Mouse (Mus musculus) embryonic facial prominence, embryonic 13.5 days (tissue): ENCODE results near the gene Egfl6. TPM values are rescaled to one million over a fixed set of nuclear protein-coding genes. Genes with fewer than 3 reads are reported as not detected.

ENCODE experiments used
- ATAC-seq: fragments of 200-750 bp; cut with Nextera tagmentation; 2 replicates; pipeline ENCODE4 v1.8.0; 2017; ENCODE audit warnings: low read depth; ENCODE audit not compliant: insufficient number of reproducible peaks, insufficient read depth, low FRiP score, low TSS enrichment
- H3K27ac ChIP-seq: fragments of 300-500 bp; sonication (generic); 2 replicates; pipeline ENCODE4 v1.5.1; 2015; ENCODE audit warnings: moderate library complexity, mild to moderate bottlenecking, inconsistent platforms
- H3K27me3 ChIP-seq: fragments of 300-500 bp; sonication (generic); 2 replicates; pipeline ENCODE4 v1.6.1; 2015; ENCODE audit warnings: mild to moderate bottlenecking, inconsistent platforms
- H3K36me3 ChIP-seq: fragments of 300-500 bp; sonication (generic); 2 replicates; pipeline ENCODE4 v1.6.1; 2015; ENCODE audit warnings: mild to moderate bottlenecking, inconsistent platforms
- H3K4me1 ChIP-seq: fragments of 300-500 bp; sonication (generic); 2 replicates; pipeline ENCODE4 v1.6.1; 2015; ENCODE audit warnings: inconsistent platforms
- H3K4me2 ChIP-seq: fragments of 300-500 bp; sonication (generic); 2 replicates; pipeline ENCODE4 v1.6.1; 2015; ENCODE audit warnings: moderate library complexity, mild to moderate bottlenecking, inconsistent platforms
- H3K4me3 ChIP-seq: fragments of 300-500 bp; sonication (generic); 2 replicates; pipeline ENCODE4 v1.5.1; 2015; ENCODE audit warnings: mild to moderate bottlenecking, inconsistent platforms
- H3K9ac ChIP-seq: fragments of 300-500 bp; sonication (generic); 2 replicates; pipeline ENCODE4 v1.6.1; 2015; ENCODE audit warnings: mild to moderate bottlenecking, inconsistent platforms
- H3K9me3 ChIP-seq: fragments of 300-500 bp; sonication (generic); 2 replicates; pipeline ENCODE4 v1.6.1; 2016; ENCODE audit warnings: inconsistent platforms
- WGBS: fragments of 180-500 bp; shearing (Covaris S2); methylation state at CpG from one replicate; pipeline ENCODE4 v1.1.7; 2015; ENCODE audit warnings: mixed read lengths; 5-methylcytosine and 5-hydroxymethylcytosine counted together
- polyA plus RNA-seq: library from polyadenylated mRNA; unstranded; fragments of >200 nt; fragmentation: Nextera tagmentation; extraction: Ambion mirVana; gene quantifications from 2 replicates; pipeline ENCODE4 v1.2.1, GENCODE M21; 2015

Gene Egfl6
- polyA plus RNA-seq, 1 experiment from 2014 or later = 130 TPM

GRCm38 (mm10) chrX:166564900-166565299, 20.6 kb downstream of the Egfl6 start:
- 41% methylated on average over 5 of the region's 5 CpGs for WGBS
- ATAC-seq = no peak
- Histone ChIP-seq H3K36me3 (no peaks in the 10 kb centered on the region), H3K4me3 (no peak overlapping the region), H3K9me3 (no peaks in the 10 kb centered on the region), H3K27ac (peak overlapping the region; percentile 72), H3K4me2 (no peak overlapping the region), H3K4me1 (peaks cover 7% of the 10 kb centered on the region; the same call in 1 of the 2 replicates), H3K9ac (no peak overlapping the region), H3K27me3 (peaks cover 9% of the 10 kb centered on the region)

GRCm38 (mm10) chrX:166559333-166559732, 26.2 kb downstream of the Egfl6 start:
- Histone ChIP-seq H3K4me3 (no peak overlapping the region), H3K36me3 (no peaks in the 10 kb centered on the region), H3K27me3 (peaks cover 4% of the 10 kb centered on the region; the same call in 1 of the 2 replicates), H3K4me1 (no peaks in the 10 kb centered on the region), H3K4me2 (no peak overlapping the region), H3K9me3 (no peaks in the 10 kb centered on the region), H3K9ac (no peak overlapping the region), H3K27ac (no peak overlapping the region)
- WGBS = 63% methylated on average over 3 of the region's 3 CpGs
- no peak for ATAC-seq

- Histone ChIP-seq H3K9me3 (no peaks in the 10 kb centered on the region), H3K4me3 (no peak overlapping the region), H3K4me2 (no peak overlapping the region), H3K9ac (no peak overlapping the region), H3K27me3 (peaks cover 14% of the 10 kb centered on the region), H3K4me1 (no peaks in the 10 kb centered on the region), H3K36me3 (no peaks in the 10 kb centered on the region), H3K27ac (no peak overlapping the region)
- WGBS = 86% methylated on average over 7 of the region's 7 CpGs
- ATAC-seq = no peak
These were observed 33.2 kb downstream of the Egfl6 start for GRCm38 (mm10) chrX:166552355-166552754.

GRCm38 (mm10) chrX:166546495-166546894, 39.0 kb downstream of the Egfl6 start:
- H3K4me2 ChIP-seq = no peak overlapping the region
- H3K4me1 ChIP-seq = no peaks in the 10 kb centered on the region
- H3K9ac ChIP-seq = no peak overlapping the region
- ATAC-seq = no peak
- H3K27me3 ChIP-seq = peaks cover 17% of the 10 kb centered on the region
- WGBS = 76% methylated on average over 2 of the region's 2 CpGs
- no peak overlapping the region for H3K27ac ChIP-seq
- no peak overlapping the region for H3K4me3 ChIP-seq
- H3K9me3 ChIP-seq = no peaks in the 10 kb centered on the region
- no peaks in the 10 kb centered on the region for H3K36me3 ChIP-seq

- no peak for ATAC-seq
- H3K27me3 ChIP-seq = peaks cover 32% of the 10 kb centered on the region; the same call in 1 of the 2 replicates
- no peaks in the 10 kb centered on the region for H3K4me1 ChIP-seq
- peaks cover 2% of the 10 kb centered on the region; the same call in 1 of the 2 replicates for H3K36me3 ChIP-seq
- H3K9me3 ChIP-seq = no peaks in the 10 kb centered on the region
- H3K4me3 ChIP-seq = no peak overlapping the region
- H3K27ac ChIP-seq = no peak overlapping the region
- 54% methylated on average over 4 of the region's 4 CpGs for WGBS
- no peak overlapping the region for H3K4me2 ChIP-seq
- H3K9ac ChIP-seq = no peak overlapping the region
These were observed 50.4 kb downstream of the Egfl6 start for GRCm38 (mm10) chrX:166535138-166535537.

- 84% methylated on average over 4 of the region's 4 CpGs for WGBS
- no peak overlapping the region for H3K4me2 ChIP-seq
- H3K9me3 ChIP-seq = no peaks in the 10 kb centered on the region
- H3K4me3 ChIP-seq = no peak overlapping the region
- H3K27ac ChIP-seq = no peak overlapping the region
- H3K27me3 ChIP-seq = peaks cover 32% of the 10 kb centered on the region; the same call in 1 of the 2 replicates
- H3K4me1 ChIP-seq = no peaks in the 10 kb centered on the region
- H3K9ac ChIP-seq = no peak overlapping the region
- ATAC-seq = no peak
- H3K36me3 ChIP-seq = peaks cover 2% of the 10 kb centered on the region; the same call in 1 of the 2 replicates
These were observed 52.1 kb downstream of the Egfl6 start for GRCm38 (mm10) chrX:166533432-166533831.

- no peaks in the 10 kb centered on the region for H3K4me1 ChIP-seq
- H3K27ac ChIP-seq = no peak overlapping the region
- no peaks in the 10 kb centered on the region; the same call in 1 of the 2 replicates for H3K36me3 ChIP-seq
- 44% methylated on average over 6 of the region's 6 CpGs for WGBS
- peaks cover 23% of the 10 kb centered on the region for H3K27me3 ChIP-seq
- H3K4me2 ChIP-seq = no peak overlapping the region
- H3K9ac ChIP-seq = no peak overlapping the region
- no peak overlapping the region for H3K4me3 ChIP-seq
- ATAC-seq = no peak
- no peaks in the 10 kb centered on the region for H3K9me3 ChIP-seq
These were observed 53.8 kb downstream of the Egfl6 start for GRCm38 (mm10) chrX:166531671-166532070.

- H3K4me2 ChIP-seq = no peak overlapping the region
- ATAC-seq = no peak
- no peak overlapping the region for H3K27ac ChIP-seq
- no peaks in the 10 kb centered on the region for H3K9me3 ChIP-seq
- H3K36me3 ChIP-seq = no peaks in the 10 kb centered on the region
- 85% methylated on average over 3 of the region's 3 CpGs for WGBS
- no peak overlapping the region for H3K9ac ChIP-seq
- no peaks in the 10 kb centered on the region for H3K4me1 ChIP-seq
- H3K27me3 ChIP-seq = peaks cover 17% of the 10 kb centered on the region
- H3K4me3 ChIP-seq = no peak overlapping the region
These were observed 57.4 kb downstream of the Egfl6 start for GRCm38 (mm10) chrX:166528126-166528525.

GRCm38 (mm10) chrX:166525637-166526315, 59.7 kb downstream of the Egfl6 start:
- WGBS = 93% methylated on average over 2 of the region's 2 CpGs
- Histone ChIP-seq H3K4me1 (no peaks in the 10 kb centered on the region), H3K4me3 (no peak overlapping the region), H3K9ac (no peak overlapping the region), H3K9me3 (no peaks in the 10 kb centered on the region), H3K4me2 (no peak overlapping the region), H3K27me3 (peaks cover 11% of the 10 kb centered on the region), H3K36me3 (no peaks in the 10 kb centered on the region), H3K27ac (no peak overlapping the region)
- ATAC-seq = no peak

- H3K27ac ChIP-seq = no peak overlapping the region
- WGBS = 84% methylated on average over 5 of the region's 5 CpGs
- no peaks in the 10 kb centered on the region for H3K36me3 ChIP-seq
- no peak for ATAC-seq
- peaks cover 24% of the 10 kb centered on the region for H3K27me3 ChIP-seq
- no peaks in the 10 kb centered on the region for H3K4me1 ChIP-seq
- H3K4me2 ChIP-seq = no peak overlapping the region
- H3K9me3 ChIP-seq = no peaks in the 10 kb centered on the region
- H3K9ac ChIP-seq = no peak overlapping the region
- H3K4me3 ChIP-seq = no peak overlapping the region
These were observed 64.7 kb downstream of the Egfl6 start for GRCm38 (mm10) chrX:166520782-166521181.

GRCm38 (mm10) chrX:166518345-166518744, 67.2 kb downstream of the Egfl6 start, which contains the start of gene Tceanc:
Tceanc (minus strand) TSS chrX:166518567.
- 54% methylated on average over 16 of the region's 16 CpGs for WGBS

GRCm38 (mm10) chrX:166516631-166517030, 68.9 kb downstream of the Egfl6 start:
- Histone ChIP-seq H3K9ac (no peak overlapping the region), H3K4me2 (no peak overlapping the region), H3K4me3 (no peak overlapping the region), H3K4me1 (0 out of 2 replicates have a peak, but pooled peaks cover 3% of the 10 kb centered on the region), H3K36me3 (no peaks in the 10 kb centered on the region), H3K9me3 (no peaks in the 10 kb centered on the region), H3K27me3 (peaks cover 24% of the 10 kb centered on the region), H3K27ac (no peak overlapping the region)
- 87% methylated on average over 1 of the region's 1 CpGs for WGBS
- ATAC-seq = no peak

More at GRCm38 (mm10) chrX:166518345-166518744, 67.2 kb downstream of the Egfl6 start, which contains the start of gene Tceanc:
- Histone ChIP-seq H3K4me3 (no peak within 1 kb of the TSS), H3K4me2 (no peak within 1 kb of the TSS), H3K27me3 (peaks cover 24% of the 10 kb centered on the region), H3K27ac (peak within 1 kb of the TSS; percentile 39), H3K36me3 (no peaks in the 10 kb centered on the region), H3K4me1 (0 out of 2 replicates have a peak, but pooled peaks cover 3% of the 10 kb centered on the region), H3K9me3 (no peaks in the 10 kb centered on the region), H3K9ac (no peak within 1 kb of the TSS)
- ATAC-seq = no peak
